Mouse (Mus musculus): ENCODE data around the gene Mybpc2. TPM values are rescaled to one million over a fixed set of nuclear protein-coding genes. Genes with fewer than 3 reads are reported as not detected.

Gene Mybpc2
- not detected in 2 replicates for total RNA-seq (2015)
- total RNA-seq (2017): not detected in 2 replicates

GRCm38 (mm10) chr7:44524502-44524901, at the start of gene Mybpc2:
Mybpc2 (minus strand) TSS chr7:44524656.
- no peak for ATAC-seq (ENCODE audit: poor library complexity, severe bottlenecking)

GRCm38 (mm10) chr7:44572956-44573484, 48.6 kb upstream of the Mybpc2 start:
- no peak for ATAC-seq (ENCODE audit: poor library complexity, severe bottlenecking)

GRCm38 (mm10) chr7:44572213-44572701, 47.8 kb upstream of the Mybpc2 start, which contains the start of gene Napsa:
Napsa (plus strand) TSS chr7:44572380.
- ATAC-seq (ENCODE audit: poor library complexity, severe bottlenecking): peak; percentile 93

GRCm38 (mm10) chr7:44571811-44572210, 47.4 kb upstream of the Mybpc2 start:
- ATAC-seq (ENCODE audit: poor library complexity, severe bottlenecking): no peak

- no peak for ATAC-seq (ENCODE audit: poor library complexity, severe bottlenecking)
Observed at GRCm38 (mm10) chr7:44570989-44571388, 46.5 kb upstream of the Mybpc2 start.

- no peak for ATAC-seq (ENCODE audit: poor library complexity, severe bottlenecking)
Observed at GRCm38 (mm10) chr7:44568803-44569202, 44.3 kb upstream of the Mybpc2 start.

- ATAC-seq (ENCODE audit: poor library complexity, severe bottlenecking): no peak
Observed at GRCm38 (mm10) chr7:44565414-44565813, 41.0 kb upstream of the Mybpc2 start.

- ATAC-seq (ENCODE audit: poor library complexity, severe bottlenecking): no peak
Observed at GRCm38 (mm10) chr7:44564486-44564885, 40.0 kb upstream of the Mybpc2 start.

GRCm38 (mm10) chr7:44563284-44563683, 38.8 kb upstream of the Mybpc2 start:
- no peak for ATAC-seq (ENCODE audit: poor library complexity, severe bottlenecking)

GRCm38 (mm10) chr7:44560435-44561400, 36.3 kb upstream of the Mybpc2 start:
- peak; percentile 88 for ATAC-seq (ENCODE audit: poor library complexity, severe bottlenecking)

GRCm38 (mm10) chr7:44557629-44558028, 33.2 kb upstream of the Mybpc2 start:
- ATAC-seq (ENCODE audit: poor library complexity, severe bottlenecking): no peak

- peak; percentile 84 for ATAC-seq (ENCODE audit: poor library complexity, severe bottlenecking)
Observed at GRCm38 (mm10) chr7:44553826-44554225, 29.4 kb upstream of the Mybpc2 start, which contains the start of gene Nr1h2. Nr1h2 (minus strand) TSS chr7:44553951.

GRCm38 (mm10) chr7:44553196-44553764, 28.8 kb upstream of the Mybpc2 start:
- peak; percentile 43 for ATAC-seq (ENCODE audit: poor library complexity, severe bottlenecking)

GRCm38 (mm10) chr7:44552141-44552908, 27.9 kb upstream of the Mybpc2 start:
- no peak for ATAC-seq (ENCODE audit: poor library complexity, severe bottlenecking)

- no peak for ATAC-seq (ENCODE audit: poor library complexity, severe bottlenecking)
Observed at GRCm38 (mm10) chr7:44551731-44552130, 27.3 kb upstream of the Mybpc2 start.

- ATAC-seq (ENCODE audit: poor library complexity, severe bottlenecking): no peak
Observed at GRCm38 (mm10) chr7:44551301-44551700, 26.8 kb upstream of the Mybpc2 start.

- no peak for ATAC-seq (ENCODE audit: poor library complexity, severe bottlenecking)
Observed at GRCm38 (mm10) chr7:44550409-44550678, 25.9 kb upstream of the Mybpc2 start.

- no peak for ATAC-seq (ENCODE audit: poor library complexity, severe bottlenecking)
Observed at GRCm38 (mm10) chr7:44549621-44550408, 25.4 kb upstream of the Mybpc2 start.

- peak; percentile 90 for ATAC-seq (ENCODE audit: poor library complexity, severe bottlenecking)
Observed at GRCm38 (mm10) chr7:44548497-44549087, 24.1 kb upstream of the Mybpc2 start, which contains the start of gene Pold1. Pold1 (minus strand) TSS chr7:44548849.

- ATAC-seq (ENCODE audit: poor library complexity, severe bottlenecking): no peak
Observed at GRCm38 (mm10) chr7:44547725-44548124, 23.3 kb upstream of the Mybpc2 start.
